Mouse (Mus musculus): ENCODE measurements around the gene Ankrd11. TPM values are rescaled to one million over a fixed set of nuclear protein-coding genes. Genes with fewer than 3 reads are reported as not detected.
A peak's percentile ranks its signal among the peaks of the same experiment; 100 is the strongest.

Gene Ankrd11
- polyA plus RNA-seq, 1 experiment from 2014 or later: 46.2 TPM

DNA sequence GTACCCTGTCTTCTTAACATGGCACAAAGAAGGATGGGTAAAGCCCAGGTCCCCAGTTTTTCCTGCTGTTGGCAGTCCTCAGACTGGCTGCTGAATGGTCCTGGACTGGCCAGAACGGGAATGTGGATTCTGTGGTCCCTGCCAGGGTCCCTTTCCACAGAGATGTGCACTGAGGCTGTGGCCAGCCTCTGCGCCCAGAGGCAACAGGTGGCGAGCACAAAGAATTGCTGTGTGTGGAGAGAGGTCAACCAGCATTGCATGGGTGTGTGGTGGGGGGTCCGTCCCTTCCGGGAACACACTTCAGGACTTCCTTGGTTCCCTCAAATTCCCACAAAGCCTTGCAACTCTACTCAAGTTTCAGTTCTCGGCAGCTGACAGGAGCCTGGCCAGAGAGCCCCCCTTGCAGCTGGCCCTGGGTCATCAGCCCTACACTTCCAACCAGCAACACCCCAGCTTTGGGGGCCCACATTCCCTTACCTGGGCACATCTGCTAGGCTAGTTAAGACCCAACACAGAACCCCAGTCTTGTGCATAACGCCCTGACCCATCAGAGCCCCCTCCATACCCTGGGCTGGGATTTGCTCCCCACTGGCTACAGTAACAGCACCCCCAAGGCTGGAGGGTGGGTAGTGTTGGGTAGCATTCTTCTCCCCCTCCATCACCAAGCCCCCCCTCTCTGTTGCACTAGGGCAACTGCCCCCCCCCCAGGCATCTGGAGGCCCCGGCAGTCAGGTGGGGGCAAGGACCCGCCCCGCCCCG, 192.7 kb downstream of the Ankrd11 start:
- Histone ChIP-seq H3K27ac (replicated peaks; ENCODE audit: low read depth, low read length) (no peak overlapping the region), H3K4me1 (ENCODE audit: control insufficient read depth, insufficient read depth, low read length) (peaks cover 8% of the 10 kb centered on the region), H3K9ac (replicated peaks; ENCODE audit: low read length) (no peak overlapping the region), H3K36me3 (ENCODE audit: control insufficient read depth, insufficient read depth, low read length) (no peaks in the 10 kb centered on the region), H3K4me2 (ENCODE audit: low read length) (no peak overlapping the region), H3K27me3 (ENCODE audit: control insufficient read depth, insufficient read depth, low read length) (no peaks in the 10 kb centered on the region), H3K4me3 (replicated peaks; ENCODE audit: low read depth, low read length) (no peak overlapping the region), H3K9me3 (ENCODE audit: control insufficient read depth, low read length) (no peaks in the 10 kb centered on the region)
- DNase-seq (no peak), ATAC-seq (ENCODE audit: low FRiP score, low TSS enrichment) (no peak)
- WGBS: 71% methylated on average over 11 of the region's 11 CpGs

DNA sequence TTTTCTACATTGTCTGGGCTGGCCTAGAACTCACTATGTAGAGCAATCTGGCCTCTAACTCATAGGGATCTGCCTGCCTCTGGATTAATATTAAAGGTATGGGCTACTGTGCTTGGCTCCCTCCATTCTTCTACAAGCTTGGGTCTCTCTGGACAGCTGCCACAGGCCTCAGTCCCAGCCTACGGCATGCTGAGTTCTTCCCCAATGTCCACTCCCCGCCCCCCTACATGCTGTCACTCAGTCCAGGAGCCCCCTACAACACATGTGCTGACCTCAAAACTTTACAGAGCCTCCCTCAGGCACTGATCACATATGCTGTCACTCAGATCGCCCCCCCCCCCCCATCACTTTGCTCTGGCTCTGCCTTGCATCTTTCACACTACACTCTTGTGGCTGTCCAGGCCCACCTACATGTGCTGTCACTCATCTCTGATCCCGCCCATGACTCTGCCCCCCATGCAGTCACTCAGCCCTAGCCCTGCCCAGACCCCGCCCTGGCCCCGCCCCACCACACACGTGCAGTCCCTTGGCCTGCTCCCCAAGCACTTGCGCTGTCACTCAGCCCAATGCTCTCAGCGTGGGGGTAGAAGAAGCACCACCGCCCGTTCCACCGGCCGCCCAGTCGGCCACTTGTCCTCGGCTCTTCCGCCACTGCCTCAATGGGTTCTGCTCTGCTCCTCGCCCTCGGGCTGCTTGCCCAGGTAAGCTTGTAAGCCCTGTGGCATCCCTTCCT, 194.1 kb downstream of the Ankrd11 start, which contains the start of gene Cdh15:
Gene Cdh15, plus strand, starts transcription at position 138 of the 733 bp plus-strand sequence.
- H3K27me3 ChIP-seq (ENCODE audit: control insufficient read depth, insufficient read depth, low read length): no peaks in the 10 kb centered on the region
- ATAC-seq (ENCODE audit: low FRiP score, low TSS enrichment): peak; percentile 70
- no peak within 1 kb of the TSS for H3K4me3 ChIP-seq (replicated peaks; ENCODE audit: low read depth, low read length)
- no peak within 1 kb of the TSS for H3K9ac ChIP-seq (replicated peaks; ENCODE audit: low read length)
- no peaks in the 10 kb centered on the region; the same call in 1 of the 2 replicates for H3K4me1 ChIP-seq (ENCODE audit: control insufficient read depth, insufficient read depth, low read length)
- WGBS: 10% methylated on average over 18 of the region's 18 CpGs
- H3K9me3 ChIP-seq (ENCODE audit: control insufficient read depth, low read length): no peaks in the 10 kb centered on the region
- DNase-seq: peak; percentile 62
- H3K36me3 ChIP-seq (ENCODE audit: control insufficient read depth, insufficient read depth, low read length): no peaks in the 10 kb centered on the region
- peak within 1 kb of the TSS; percentile 33 for H3K4me2 ChIP-seq (ENCODE audit: low read length)
- no peak within 1 kb of the TSS for H3K27ac ChIP-seq (replicated peaks; ENCODE audit: low read depth, low read length)

DNA sequence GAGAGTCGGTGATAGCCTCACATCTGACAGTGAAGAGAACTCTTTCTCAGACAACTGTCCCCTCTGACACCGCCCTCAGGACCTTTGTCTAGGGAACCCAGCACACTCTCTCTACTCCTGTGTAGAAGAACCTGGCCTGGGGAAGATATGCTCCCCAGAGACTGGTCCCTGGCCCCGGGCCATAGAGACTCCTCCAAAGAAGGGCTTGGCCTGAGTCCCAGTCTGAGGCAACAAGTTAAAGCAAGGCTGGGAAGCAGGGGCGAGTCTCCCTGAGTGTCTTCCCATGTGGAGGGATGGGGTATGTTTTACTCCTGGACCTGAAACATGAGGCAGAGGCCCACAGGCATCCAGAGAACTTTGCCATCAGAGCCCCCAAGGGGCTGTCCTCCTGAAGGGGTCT, 196.4 kb downstream of the Ankrd11 start:
- no peaks in the 10 kb centered on the region for H3K36me3 ChIP-seq (ENCODE audit: control insufficient read depth, insufficient read depth, low read length)
- H3K4me2 ChIP-seq (ENCODE audit: low read length): no peak overlapping the region
- 75% methylated on average over 4 of the region's 4 CpGs for WGBS
- ATAC-seq (ENCODE audit: low FRiP score, low TSS enrichment): no peak
- no peaks in the 10 kb centered on the region for H3K4me1 ChIP-seq (ENCODE audit: control insufficient read depth, insufficient read depth, low read length)
- no peak for DNase-seq
- no peak overlapping the region for H3K4me3 ChIP-seq (replicated peaks; ENCODE audit: low read depth, low read length)
- H3K27ac ChIP-seq (replicated peaks; ENCODE audit: low read depth, low read length): no peak overlapping the region
- no peaks in the 10 kb centered on the region for H3K9me3 ChIP-seq (ENCODE audit: control insufficient read depth, low read length)
- no peak overlapping the region for H3K9ac ChIP-seq (replicated peaks; ENCODE audit: low read length)
- H3K27me3 ChIP-seq (ENCODE audit: control insufficient read depth, insufficient read depth, low read length): no peaks in the 10 kb centered on the region

DNA sequence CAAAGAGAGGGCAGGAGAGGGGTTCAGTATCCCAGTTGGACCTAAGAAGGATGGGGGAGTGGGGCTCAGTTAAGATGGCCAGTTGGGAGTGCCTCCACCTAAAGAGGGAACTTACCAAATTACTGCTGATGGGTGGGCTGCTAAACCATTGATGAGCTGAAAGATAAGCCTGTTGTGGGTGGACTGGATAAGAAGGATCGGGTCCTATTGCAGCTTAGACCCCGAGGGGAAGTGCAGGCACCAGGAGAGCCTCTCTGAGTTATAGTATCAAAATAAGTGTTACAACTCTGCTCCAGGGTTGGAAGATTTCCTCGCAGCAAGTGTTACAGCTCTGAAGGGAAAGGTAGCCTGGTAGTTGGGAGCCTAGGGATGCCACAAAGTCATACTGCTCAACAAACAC, 197.9 kb downstream of the Ankrd11 start:
- H3K9ac ChIP-seq (replicated peaks; ENCODE audit: low read length): no peak overlapping the region
- no peaks in the 10 kb centered on the region for H3K36me3 ChIP-seq (ENCODE audit: control insufficient read depth, insufficient read depth, low read length)
- H3K4me3 ChIP-seq (replicated peaks; ENCODE audit: low read depth, low read length): no peak overlapping the region
- no peak overlapping the region for H3K4me2 ChIP-seq (ENCODE audit: low read length)
- no peak overlapping the region for H3K27ac ChIP-seq (replicated peaks; ENCODE audit: low read depth, low read length)
- DNase-seq: no peak
- no peaks in the 10 kb centered on the region for H3K9me3 ChIP-seq (ENCODE audit: control insufficient read depth, low read length)
- WGBS: 73% methylated on average over 3 of the region's 3 CpGs
- no peaks in the 10 kb centered on the region for H3K4me1 ChIP-seq (ENCODE audit: control insufficient read depth, insufficient read depth, low read length)
- no peaks in the 10 kb centered on the region for H3K27me3 ChIP-seq (ENCODE audit: control insufficient read depth, insufficient read depth, low read length)
- ATAC-seq (ENCODE audit: low FRiP score, low TSS enrichment): no peak

DNA sequence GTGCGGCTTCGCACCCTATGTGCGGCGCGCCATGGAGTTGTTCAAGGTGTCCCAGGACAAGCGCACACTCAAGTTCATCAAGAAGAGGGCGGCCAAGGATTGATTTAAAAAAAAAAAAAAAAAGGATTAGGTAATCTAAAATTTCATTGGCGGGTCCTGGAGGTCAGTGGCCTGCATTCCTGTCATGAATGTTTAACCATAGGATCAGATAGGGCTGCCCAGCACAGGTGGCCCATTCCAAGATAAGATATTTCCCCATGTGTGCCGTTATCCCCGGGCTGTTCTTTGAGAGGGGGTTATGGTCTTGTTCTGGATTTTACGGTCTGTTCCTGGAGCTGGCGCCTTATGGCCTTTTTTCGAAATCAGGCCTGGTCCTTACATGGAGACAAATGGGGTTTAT, 205.4 kb downstream of the Ankrd11 start:
- no peaks in the 10 kb centered on the region for H3K4me1 ChIP-seq (ENCODE audit: control insufficient read depth, insufficient read depth, low read length)
- no peak overlapping the region for H3K27ac ChIP-seq (replicated peaks; ENCODE audit: low read depth, low read length)
- no peak overlapping the region for H3K9ac ChIP-seq (replicated peaks; ENCODE audit: low read length)
- no peaks in the 10 kb centered on the region for H3K27me3 ChIP-seq (ENCODE audit: control insufficient read depth, insufficient read depth, low read length)
- WGBS: 87% methylated on average over 13 of the region's 13 CpGs
- DNase-seq: no peak
- no peak overlapping the region for H3K4me3 ChIP-seq (replicated peaks; ENCODE audit: low read depth, low read length)
- H3K9me3 ChIP-seq (ENCODE audit: control insufficient read depth, low read length): no peaks in the 10 kb centered on the region
- no peak overlapping the region for H3K4me2 ChIP-seq (ENCODE audit: low read length)
- no peak for ATAC-seq (ENCODE audit: low FRiP score, low TSS enrichment)
- no peaks in the 10 kb centered on the region for H3K36me3 ChIP-seq (ENCODE audit: control insufficient read depth, insufficient read depth, low read length)

DNA sequence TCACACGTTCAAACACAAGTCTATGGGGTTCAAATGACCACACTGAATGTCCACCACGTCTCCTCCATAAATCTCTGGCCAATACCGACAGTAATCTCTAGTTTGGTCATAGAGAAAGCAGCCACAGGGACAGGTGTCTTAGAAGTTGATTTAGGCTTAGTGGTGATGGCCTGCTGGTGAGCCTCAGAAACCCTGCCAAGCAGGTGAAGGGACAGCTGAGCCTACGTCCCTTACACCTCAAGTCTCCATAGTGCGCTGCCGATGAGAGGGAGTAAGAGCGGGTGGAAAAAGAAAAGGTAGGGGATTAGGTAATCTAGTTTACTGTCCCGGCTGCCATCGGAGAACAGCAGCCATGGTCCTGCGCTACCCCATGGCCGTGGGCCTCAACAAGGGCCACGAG, 205.9 kb downstream of the Ankrd11 start:
- Histone ChIP-seq H3K4me2 (ENCODE audit: low read length) (no peak overlapping the region), H3K4me1 (ENCODE audit: control insufficient read depth, insufficient read depth, low read length) (no peaks in the 10 kb centered on the region), H3K9ac (replicated peaks; ENCODE audit: low read length) (no peak overlapping the region), H3K36me3 (ENCODE audit: control insufficient read depth, insufficient read depth, low read length) (no peaks in the 10 kb centered on the region), H3K27me3 (ENCODE audit: control insufficient read depth, insufficient read depth, low read length) (no peaks in the 10 kb centered on the region), H3K4me3 (replicated peaks; ENCODE audit: low read depth, low read length) (no peak overlapping the region), H3K9me3 (ENCODE audit: control insufficient read depth, low read length) (no peaks in the 10 kb centered on the region), H3K27ac (replicated peaks; ENCODE audit: low read depth, low read length) (no peak overlapping the region)
- DNase-seq (no peak), ATAC-seq (ENCODE audit: low FRiP score, low TSS enrichment) (no peak)
- WGBS: 87% methylated on average over 12 of the region's 12 CpGs

DNA sequence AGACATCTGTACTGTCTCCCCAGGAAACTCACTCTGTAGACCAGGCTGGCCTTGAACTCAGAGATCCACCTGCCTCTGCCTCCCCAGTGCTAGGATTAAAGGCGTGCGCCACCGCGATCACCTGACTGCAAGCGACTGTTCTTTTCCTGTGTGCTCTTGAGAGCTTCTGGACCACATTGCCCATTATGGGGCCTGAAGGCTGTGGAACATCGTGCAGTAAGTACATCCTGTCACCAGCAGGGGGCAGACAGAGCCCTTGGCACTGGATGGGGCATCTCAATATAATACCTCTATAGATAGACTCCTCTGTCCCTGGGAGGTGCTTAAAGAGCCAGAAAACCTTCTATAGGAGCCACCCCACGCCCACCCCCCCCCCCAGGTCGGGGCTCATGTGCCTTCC, 207.1 kb downstream of the Ankrd11 start:
- WGBS: 36% methylated on average over 8 of the region's 8 CpGs

DNA sequence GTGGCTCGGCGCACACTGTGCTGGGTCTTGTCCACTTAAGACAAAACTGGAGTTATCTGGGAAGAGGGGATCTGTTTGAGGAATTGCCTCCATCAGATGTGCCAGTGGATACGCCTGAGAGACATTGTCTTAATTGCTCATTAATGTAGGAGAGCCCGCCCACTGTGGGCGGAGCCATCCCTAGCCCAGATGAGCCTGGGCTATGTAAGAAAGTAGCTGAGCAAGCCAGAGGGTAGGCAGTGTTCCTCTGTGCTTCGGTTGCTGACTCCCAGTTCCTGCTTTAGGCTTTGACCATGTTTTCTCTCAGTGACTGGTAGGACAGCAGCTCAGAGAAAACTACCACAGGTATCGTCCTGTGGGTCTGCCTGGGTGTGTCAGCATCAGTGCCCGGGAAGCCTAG, 207.7 kb downstream of the Ankrd11 start:
- Histone ChIP-seq H3K4me1 (ENCODE audit: control insufficient read depth, insufficient read depth, low read length) (no peaks in the 10 kb centered on the region), H3K27me3 (ENCODE audit: control insufficient read depth, insufficient read depth, low read length) (no peaks in the 10 kb centered on the region), H3K27ac (replicated peaks; ENCODE audit: low read depth, low read length) (no peak overlapping the region), H3K4me2 (ENCODE audit: low read length) (no peak overlapping the region), H3K9ac (replicated peaks; ENCODE audit: low read length) (no peak overlapping the region), H3K36me3 (ENCODE audit: control insufficient read depth, insufficient read depth, low read length) (no peaks in the 10 kb centered on the region), H3K9me3 (ENCODE audit: control insufficient read depth, low read length) (no peaks in the 10 kb centered on the region), H3K4me3 (replicated peaks; ENCODE audit: low read depth, low read length) (no peak overlapping the region)
- DNase-seq: no peak
- 92% methylated on average over 8 of the region's 8 CpGs for WGBS
- no peak for ATAC-seq (ENCODE audit: low FRiP score, low TSS enrichment)

More for the DNA sequence above, 207.1 kb downstream of the Ankrd11 start:
- H3K4me3 ChIP-seq (replicated peaks; ENCODE audit: low read depth, low read length): no peak overlapping the region
- H3K36me3 ChIP-seq (ENCODE audit: control insufficient read depth, insufficient read depth, low read length): no peaks in the 10 kb centered on the region
- ATAC-seq (ENCODE audit: low FRiP score, low TSS enrichment) (no peak), DNase-seq (peak; percentile 88)
- H3K4me2 ChIP-seq (ENCODE audit: low read length): no peak overlapping the region
- no peak overlapping the region for H3K9ac ChIP-seq (replicated peaks; ENCODE audit: low read length)
- H3K27me3 ChIP-seq (ENCODE audit: control insufficient read depth, insufficient read depth, low read length): no peaks in the 10 kb centered on the region
- no peaks in the 10 kb centered on the region for H3K4me1 ChIP-seq (ENCODE audit: control insufficient read depth, insufficient read depth, low read length)
- H3K27ac ChIP-seq (replicated peaks; ENCODE audit: low read depth, low read length): no peak overlapping the region
- H3K9me3 ChIP-seq (ENCODE audit: control insufficient read depth, low read length): no peaks in the 10 kb centered on the region
